Mouse (Mus musculus) thymus, adult 18-20 months (tissue): ENCODE results near the gene Nat8f2.

ENCODE experiments used
- DNase-seq, 2 experiments: peaks; one replicate each; pipeline ENCODE4 v3.0.0; 2022; ENCODE audit warnings: mixed read lengths in 2 of 2

The Nat8f2 gene

DNA sequence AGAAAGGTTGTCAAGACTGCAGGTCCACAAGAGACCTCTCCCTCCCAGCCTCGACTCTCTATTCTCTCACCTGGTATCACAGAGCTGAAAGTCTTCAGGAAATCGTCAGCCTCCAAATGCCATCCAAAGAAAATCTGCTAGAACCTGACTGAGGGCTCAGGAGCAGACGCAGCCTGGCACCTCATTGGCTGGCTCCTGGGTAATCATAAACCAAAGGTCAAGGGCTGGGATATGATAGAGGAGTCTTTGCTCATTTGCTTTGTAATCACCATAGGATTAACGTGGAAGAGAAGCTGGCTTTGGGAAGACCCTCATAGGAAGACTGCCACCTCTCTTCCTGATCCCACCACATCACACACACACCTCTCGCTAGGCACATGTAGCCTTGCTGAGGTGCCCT lies 48.1 kb downstream of the Nat8f2 start, which contains the start of the genes Nat8f6 and Nat8f5:
Gene Nat8f6 (minus strand): TSS at position 118 of the 400 bp plus-strand sequence.
Gene Nat8f5 (minus strand): TSS at position 136 of the 400 bp plus-strand sequence.
- DNase-seq: no peak

DNA sequence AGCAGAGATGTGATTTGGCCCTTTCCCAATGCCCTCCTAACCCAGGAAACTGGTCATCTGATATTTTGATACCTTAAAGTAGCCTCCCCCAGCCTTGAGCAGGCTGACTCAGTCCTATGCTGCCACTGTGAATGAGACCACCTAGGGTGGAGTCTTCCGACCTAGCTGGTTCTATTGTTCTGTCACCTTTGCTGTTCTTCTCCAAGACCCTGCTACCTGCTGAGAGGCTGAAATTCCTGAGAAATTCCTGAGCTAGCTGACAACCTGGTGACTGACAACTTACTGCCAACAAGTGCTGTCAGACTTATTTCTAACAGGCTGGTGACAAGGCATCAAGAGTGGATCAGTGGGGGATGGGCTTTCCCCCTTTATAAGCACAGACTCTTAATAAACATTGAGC lies 50.6 kb downstream of the Nat8f2 start:
- DNase-seq: no peak
